Mouse (Mus musculus): ENCODE data around the gene Enpp1. TPM values are rescaled to one million over a fixed set of nuclear protein-coding genes. Genes with fewer than 3 reads are reported as not detected.

The Enpp1 gene
- polyA plus RNA-seq, 1 experiment from 2014 or later: 0.62 TPM

- WGBS: 93% methylated on average over 9 of the region's 9 CpGs
- DNase-seq (ENCODE audit: low spot score): no peak
- H3K4me1 ChIP-seq: peaks cover 28% of the 10 kb centered on the region
Observed at GRCm38 (mm10) chr10:24589238-24589637, 122.7 kb downstream of the Enpp1 start.

DNA sequence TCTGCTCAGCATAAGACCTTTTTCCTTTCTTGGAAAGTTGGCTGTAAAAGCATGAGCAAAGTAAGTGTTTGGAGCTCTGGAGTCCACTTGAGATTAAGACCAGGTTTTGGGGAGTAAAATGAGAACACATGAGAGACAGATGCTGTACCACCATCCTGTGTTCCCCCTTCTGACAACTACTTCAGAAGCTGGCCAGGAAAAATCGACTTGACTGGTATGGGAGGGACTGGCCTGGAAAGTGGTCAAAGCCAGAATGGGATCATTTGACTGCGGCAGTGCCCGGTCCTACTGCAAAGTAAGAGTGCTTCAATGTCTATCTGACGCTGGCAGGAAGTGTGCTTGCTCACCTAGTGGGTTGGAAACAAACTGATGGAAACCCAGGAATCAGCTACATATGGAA is 123.1 kb downstream of the Enpp1 start:
- Histone ChIP-seq H3K27me3 (replicated peaks; ENCODE audit: low read depth, poor library complexity, severe bottlenecking) (no peaks in the 10 kb centered on the region), H3K4me1 (peaks cover 24% of the 10 kb centered on the region), H3K27ac (replicated peaks) (no peak overlapping the region), H3K9me3 (no peaks in the 10 kb centered on the region), H3K36me3 (replicated peaks) (no peaks in the 10 kb centered on the region), H3K4me3 (no peak overlapping the region)
- 82% methylated on average over 4 of the region's 4 CpGs for WGBS
- DNase-seq (ENCODE audit: low spot score): no peak

More at GRCm38 (mm10) chr10:24589238-24589637, 122.7 kb downstream of the Enpp1 start:
- no peak overlapping the region for H3K4me3 ChIP-seq
- no peaks in the 10 kb centered on the region for H3K9me3 ChIP-seq
- no peak overlapping the region for H3K27ac ChIP-seq (replicated peaks)
- H3K27me3 ChIP-seq (replicated peaks; ENCODE audit: low read depth, poor library complexity, severe bottlenecking): no peaks in the 10 kb centered on the region
- H3K36me3 ChIP-seq (replicated peaks): no peaks in the 10 kb centered on the region

Other genes starting within 250 kb of the Enpp1 start
- gene Ccn2, start 116.7 kb downstream of the Enpp1 start, polyA plus RNA-seq (2016; fragmentation: Nextera tagmentation; extraction: Ambion mirVana): 7.9 and 10.1 TPM in 2 replicates
- gene Enpp3, start 130.7 kb upstream of the Enpp1 start, polyA plus RNA-seq (2016; fragmentation: Nextera tagmentation; extraction: Ambion mirVana): 8.8 and 9.7 TPM in 2 replicates
- gene Med23, start 157.8 kb upstream of the Enpp1 start, polyA plus RNA-seq (2016; fragmentation: Nextera tagmentation; extraction: Ambion mirVana): 27.7 and 28.4 TPM in 2 replicates
- gene Arg1, start 215.3 kb upstream of the Enpp1 start, polyA plus RNA-seq (2016; fragmentation: Nextera tagmentation; extraction: Ambion mirVana): 6.9 and 7.4 TPM in 2 replicates